Mouse (Mus musculus) spleen, adult 18-20 months (tissue): ENCODE measurements around the gene Uaca.

Experiments used
- DNase-seq, 2 experiments: peaks; one replicate each; pipeline ENCODE4 v3.0.0; 2022; ENCODE audit warnings: mixed read lengths in 2 of 2

Uaca gene

DNA sequence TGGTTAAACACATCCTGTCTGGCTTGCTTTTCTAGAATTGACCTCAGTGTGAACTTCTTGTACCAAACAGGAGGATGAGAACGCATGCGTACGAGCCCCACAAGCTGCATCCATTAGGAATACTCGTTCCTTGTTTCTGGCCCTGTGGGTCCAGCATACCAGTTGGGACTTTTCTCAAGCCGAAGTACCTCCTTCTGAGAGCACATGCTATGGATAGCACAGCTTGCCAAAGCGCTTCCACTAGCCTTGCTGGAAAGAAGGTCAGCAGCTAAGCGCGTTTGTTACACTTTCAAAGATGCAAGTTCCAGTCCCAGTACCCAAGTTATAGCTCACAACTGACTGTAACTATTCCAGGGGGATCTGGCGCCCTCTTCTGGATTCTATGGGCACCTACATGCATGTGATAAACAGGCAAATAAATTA, 93.1 kb downstream of the Uaca start:
- DNase-seq, result no peak

- DNase-seq, result no peak
Measured at GRCm38 (mm10) chr9:60893511-60893910, 99.2 kb downstream of the Uaca start.

- DNase-seq, result peak in 1 of 2 experiments; percentile 33
Measured at GRCm38 (mm10) chr9:60895486-60896110, 101.3 kb downstream of the Uaca start.

GRCm38 (mm10) chr9:60898291-60899020, 104.1 kb downstream of the Uaca start:
- no peak for DNase-seq

- no peak for DNase-seq
Measured at GRCm38 (mm10) chr9:60899201-60899600, 104.9 kb downstream of the Uaca start.

GRCm38 (mm10) chr9:60899797-60900459, 105.6 kb downstream of the Uaca start:
- DNase-seq, result no peak

DNA sequence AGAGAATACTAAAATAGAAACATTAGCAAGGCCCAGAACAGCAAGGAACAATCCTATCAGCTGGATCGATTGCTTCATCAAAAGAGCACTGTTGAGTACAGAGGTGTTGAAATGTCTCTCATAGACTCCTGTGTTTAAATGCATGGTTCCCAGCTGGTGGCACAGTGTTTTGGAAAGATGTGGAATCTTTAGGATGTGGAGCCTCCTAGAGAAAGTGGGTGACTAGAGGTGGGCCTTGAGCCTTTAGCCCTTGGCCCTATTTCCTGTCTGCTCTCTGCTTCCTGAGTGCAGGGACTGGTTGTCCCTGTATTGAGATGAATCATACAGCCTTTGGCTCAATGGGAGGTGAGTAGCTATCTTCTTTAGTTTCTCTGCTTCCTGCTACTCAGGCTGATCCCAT, 117.9 kb downstream of the Uaca start:
- DNase-seq, result no peak

GRCm38 (mm10) chr9:60913626-60914025, 119.3 kb downstream of the Uaca start:
- DNase-seq, result no peak

DNA sequence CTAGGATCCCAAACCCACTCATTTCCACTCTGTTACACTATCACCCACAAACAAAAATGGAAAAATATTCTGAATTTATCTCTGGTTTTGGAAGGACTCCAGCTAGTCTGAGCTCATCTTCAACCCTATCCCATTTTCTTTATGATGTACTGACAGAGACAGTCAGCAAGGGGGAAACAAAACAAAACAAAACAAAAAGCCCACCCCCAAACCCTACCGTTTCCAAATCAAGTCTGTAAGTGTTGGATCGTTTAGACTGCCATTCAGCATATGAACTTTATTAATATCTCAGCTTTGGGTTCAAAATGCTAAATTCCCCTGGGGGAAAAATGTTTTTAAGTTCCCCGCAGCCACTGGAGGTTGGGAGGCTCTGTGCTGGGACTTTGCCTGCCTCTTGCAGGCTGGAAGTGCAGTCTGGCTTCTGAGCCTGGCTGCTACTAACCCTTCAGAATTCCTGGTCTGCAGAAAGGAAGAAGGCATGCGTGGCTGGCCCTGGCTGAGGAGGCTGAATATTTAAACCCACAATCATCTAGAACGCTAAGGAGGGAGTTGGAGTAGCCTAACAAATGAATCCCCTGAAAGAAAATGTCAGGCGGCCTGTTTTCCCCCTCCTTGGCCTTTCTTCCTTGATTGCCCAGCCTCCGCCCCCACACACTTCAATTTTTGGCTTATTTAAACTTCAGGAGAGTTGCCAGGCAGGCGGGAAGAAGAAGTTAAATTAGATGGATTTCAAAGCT, 125.8 kb downstream of the Uaca start:
- DNase-seq, result no peak

GRCm38 (mm10) chr9:60920673-60921062, 126.3 kb downstream of the Uaca start:
- no peak for DNase-seq

- no peak for DNase-seq
Measured at GRCm38 (mm10) chr9:60921287-60921686, 126.9 kb downstream of the Uaca start.

DNA sequence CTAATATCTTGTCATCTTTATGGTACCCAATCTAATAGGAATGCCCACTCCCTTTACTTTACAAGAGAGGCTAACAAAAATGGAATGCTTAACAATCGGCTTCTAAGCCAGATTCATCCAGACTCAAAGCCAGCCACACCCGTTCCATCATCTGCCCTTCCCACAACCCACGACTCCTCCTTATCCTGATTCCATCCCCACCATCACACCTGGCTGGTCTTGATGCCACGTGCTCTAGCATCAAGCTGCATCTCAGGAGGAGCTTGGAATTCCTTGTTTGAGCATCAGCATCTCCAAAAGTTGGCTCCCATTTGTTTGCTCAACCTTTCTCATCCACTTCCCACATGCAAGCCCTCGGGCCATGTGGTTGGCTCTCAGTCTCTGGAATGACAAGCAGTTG, 127.5 kb downstream of the Uaca start:
- no peak for DNase-seq

- no peak for DNase-seq
Measured at GRCm38 (mm10) chr9:60926301-60926700, 132.0 kb downstream of the Uaca start.

DNA sequence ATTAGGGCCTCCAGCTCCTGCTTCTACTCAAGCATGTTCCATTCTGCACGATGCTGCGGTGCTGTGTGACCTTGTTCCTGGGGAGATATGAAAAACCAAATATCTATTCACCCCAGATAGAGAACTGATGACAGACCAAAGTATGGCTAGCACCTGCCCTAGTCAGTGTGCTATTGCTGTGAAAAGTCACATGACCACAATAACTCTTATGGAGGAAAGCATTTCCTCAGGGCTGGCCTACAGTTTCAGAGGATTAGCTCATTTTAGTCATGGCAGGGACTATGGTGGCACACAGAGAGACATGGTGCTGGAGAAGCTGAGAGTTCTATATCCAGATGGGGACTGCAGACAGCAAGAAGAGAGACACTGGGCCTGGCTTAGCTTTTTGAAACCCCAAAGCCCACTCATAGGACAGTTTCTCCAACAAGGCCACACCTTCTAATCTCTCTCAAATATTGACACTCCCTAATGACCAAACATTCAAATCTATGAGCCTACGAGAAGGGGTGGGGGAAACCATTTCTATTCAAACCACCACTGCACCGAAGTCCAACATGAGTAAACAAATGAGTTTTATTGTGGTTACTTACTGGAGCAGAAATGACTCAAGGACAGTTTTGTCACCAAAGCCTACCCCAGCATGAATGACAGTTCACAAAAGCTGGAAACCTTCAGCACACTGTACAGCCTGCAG, 135.1 kb downstream of the Uaca start:
- no peak for DNase-seq
